Mouse (Mus musculus) activated CD4-positive, CD25-positive, alpha-beta regulatory T cell, adult 4 months (primary cell): ENCODE data around the gene Enpp4. TPM values are rescaled to one million over a fixed set of nuclear protein-coding genes. Genes with fewer than 3 reads are reported as not detected.

Source experiments
- ATAC-seq: one replicate; pipeline ENCODE4 v1.8.0; 2017
- polyA plus RNA-seq, 2 experiments: library from polyadenylated mRNA; unstranded; fragments of 100-300 nt; shearing (Covaris generic); gene quantifications; one replicate each; pipeline ENCODE4 v1.2.1; 2017

Gene Enpp4
- 1 to 10 TPM; 3.6 to 4.2 TPM for polyA plus RNA-seq

DNA sequence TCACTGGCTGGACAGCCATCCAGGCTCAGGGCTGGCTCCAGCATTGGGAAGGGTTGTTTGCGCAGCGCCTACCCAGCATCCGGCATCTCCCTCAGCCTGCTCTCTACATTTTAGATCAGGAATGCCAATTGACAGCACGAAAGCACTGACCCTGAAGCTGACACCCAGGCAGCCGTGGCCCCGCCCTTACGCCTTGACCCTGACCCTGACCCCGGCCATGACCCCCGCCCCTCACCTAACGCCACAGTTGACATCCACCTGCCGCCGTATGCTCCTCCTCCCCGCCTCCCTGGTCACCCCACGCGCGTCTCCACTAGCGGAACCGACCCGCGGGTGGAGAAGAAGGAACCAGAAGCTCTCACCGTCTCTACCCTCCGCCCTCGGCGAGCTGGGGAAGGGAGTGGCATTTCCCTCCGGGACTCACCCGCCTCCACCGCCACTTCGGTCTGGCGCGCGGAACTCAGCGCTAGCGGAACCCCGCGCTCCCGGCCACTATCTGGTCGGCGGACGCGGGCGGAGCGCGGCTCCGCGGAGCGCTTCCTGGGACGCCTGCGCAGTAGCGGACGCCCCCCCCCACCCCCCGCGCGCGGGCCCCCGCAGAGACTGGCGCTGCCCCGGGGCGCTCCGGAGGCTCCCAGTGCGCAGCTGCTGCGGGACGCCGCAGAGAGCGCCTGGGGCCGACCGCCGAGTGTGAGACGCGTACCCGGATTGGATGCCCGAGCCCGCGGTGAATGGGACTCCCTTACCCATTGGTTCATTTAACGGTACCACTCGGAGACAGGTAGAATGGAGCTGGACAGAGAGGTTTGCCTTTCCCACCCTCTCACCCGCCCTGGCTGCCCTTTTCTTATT, at the start of gene Enpp4:
Gene Enpp4, minus strand, starts transcription at position 523 of the 852 bp plus-strand sequence.
- ATAC-seq, result peak; percentile 95

DNA sequence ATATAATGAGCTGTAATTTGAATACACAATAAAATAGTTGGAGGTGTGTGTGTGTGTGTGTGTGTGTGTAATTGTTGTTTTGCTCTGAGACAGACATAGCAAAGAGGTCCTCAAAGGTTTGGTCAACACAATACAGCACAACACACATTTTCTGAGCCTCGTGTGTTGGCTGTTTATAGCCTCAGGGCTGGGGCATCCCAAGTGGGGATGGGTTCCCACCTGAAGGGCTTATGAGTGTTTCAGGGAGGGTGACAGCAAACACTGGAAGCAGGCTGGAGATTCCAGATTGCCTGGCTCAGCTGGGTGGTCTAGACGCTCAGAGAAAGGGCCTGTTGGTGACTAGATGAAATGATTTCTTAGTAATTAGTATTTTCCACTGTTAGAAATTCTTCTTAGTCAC, 49.6 kb upstream of the Enpp4 start:
- ATAC-seq, result no peak

DNA sequence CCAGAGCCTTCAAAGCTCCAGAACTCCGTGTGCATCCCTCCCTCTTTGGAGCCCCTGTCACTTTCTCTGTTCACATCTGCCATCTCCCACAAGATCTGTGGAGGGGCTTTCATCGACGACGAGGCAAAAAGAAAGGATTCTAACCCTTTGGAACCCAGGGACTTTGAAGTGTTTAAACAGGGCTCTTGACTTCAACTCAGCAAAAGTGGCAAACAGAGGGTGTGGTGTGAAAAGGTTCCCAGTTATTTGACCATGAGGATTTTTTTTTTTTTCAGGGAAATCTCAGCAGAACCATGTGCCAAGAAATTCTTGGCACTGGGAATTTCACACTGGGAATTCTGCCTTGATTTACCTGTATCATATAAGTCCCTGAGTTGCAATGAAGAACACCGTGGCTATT, 48.3 kb upstream of the Enpp4 start:
- no peak for ATAC-seq

DNA sequence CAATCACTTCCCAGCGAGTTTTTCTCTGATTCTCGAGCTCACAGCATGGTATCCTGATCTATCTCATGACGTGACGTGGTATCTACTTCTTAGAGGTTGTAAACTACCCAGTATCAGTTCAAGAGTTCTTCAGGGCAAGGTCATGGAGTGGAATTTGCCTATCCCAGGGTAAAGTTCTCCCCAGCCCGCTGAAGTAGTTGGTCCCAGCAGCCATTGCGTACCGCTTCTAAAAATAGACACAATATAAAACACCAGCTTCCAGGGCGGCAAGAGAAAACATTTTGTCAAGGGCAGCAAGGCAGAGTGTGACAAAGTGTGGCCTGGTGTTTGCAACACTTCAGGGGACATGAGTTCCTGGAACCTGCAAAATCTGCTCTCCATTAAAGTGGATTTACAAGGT, 46.3 kb upstream of the Enpp4 start:
- ATAC-seq, result no peak

DNA sequence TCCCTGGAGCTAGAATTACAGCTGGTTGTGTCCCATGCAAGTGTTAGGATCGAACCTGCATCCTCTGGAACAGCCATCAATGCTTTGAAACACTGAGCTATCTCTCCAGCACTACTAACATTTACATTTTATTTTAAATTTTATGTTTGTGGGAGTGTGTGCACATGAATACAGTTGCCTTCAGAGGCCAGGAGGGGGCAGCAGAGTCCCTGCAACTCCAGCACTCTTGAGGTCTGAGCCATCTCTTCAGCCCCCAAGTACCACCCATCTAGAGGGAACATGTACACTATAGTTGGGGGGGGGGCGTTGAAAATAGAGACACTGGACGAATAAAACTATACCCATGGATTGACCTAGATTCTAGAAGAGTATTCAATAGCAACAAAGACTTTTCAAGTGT, 45.5 kb upstream of the Enpp4 start:
- ATAC-seq, result no peak

DNA sequence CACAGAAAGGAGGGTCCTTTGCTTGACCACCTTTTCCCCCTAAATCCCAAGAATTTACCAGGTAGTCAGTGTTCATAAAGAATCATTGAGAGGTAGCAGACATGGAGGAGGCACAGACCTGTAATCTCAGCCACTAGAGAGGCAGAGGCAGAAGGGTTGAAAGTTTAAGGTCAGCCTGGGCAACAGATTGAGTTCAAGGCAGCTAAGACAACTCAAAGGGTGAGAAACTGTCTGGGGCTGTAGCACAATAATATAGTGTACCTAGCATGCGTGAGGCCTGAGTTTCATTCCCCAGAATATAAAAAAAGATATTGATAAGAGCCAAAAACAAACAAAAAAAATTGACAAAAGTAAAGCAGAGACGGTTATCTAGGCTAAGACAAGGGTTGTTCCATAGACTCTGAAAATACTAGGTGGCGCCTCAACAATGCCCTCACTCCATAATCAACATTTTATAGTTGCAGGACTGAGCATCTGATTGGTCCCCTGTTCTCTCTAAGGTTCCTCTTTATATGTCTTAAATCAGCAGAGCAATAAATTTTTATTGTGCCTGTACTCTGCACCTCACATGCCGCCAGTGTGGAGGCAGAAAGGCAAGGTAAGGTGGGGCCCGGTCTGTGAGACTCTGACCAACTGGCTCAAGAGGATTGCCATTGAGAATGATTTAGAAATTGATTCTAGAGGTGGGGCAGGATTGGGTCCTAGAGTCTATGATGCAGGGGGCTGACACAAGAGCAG, 42.7 kb upstream of the Enpp4 start:
- ATAC-seq, result no peak

DNA sequence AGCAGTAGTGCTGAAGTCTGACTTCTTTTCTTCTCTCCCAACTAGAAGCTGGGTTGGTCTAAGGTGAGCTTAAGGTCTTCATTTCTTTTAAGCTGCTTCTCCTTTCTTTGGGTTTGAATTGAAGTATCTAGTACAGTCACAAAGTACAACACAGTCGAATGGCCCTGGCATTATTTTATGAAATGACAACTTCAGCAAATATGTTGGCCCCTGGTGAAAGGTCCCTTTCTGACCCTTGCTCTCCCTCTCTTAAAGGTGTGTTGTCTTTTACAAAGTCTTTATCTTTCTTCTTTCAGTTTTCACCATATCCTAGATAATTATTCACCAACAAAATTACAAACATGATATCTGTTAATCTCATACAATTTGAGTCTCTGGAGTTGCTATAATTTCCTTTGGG, 40.2 kb upstream of the Enpp4 start:
- no peak for ATAC-seq

DNA sequence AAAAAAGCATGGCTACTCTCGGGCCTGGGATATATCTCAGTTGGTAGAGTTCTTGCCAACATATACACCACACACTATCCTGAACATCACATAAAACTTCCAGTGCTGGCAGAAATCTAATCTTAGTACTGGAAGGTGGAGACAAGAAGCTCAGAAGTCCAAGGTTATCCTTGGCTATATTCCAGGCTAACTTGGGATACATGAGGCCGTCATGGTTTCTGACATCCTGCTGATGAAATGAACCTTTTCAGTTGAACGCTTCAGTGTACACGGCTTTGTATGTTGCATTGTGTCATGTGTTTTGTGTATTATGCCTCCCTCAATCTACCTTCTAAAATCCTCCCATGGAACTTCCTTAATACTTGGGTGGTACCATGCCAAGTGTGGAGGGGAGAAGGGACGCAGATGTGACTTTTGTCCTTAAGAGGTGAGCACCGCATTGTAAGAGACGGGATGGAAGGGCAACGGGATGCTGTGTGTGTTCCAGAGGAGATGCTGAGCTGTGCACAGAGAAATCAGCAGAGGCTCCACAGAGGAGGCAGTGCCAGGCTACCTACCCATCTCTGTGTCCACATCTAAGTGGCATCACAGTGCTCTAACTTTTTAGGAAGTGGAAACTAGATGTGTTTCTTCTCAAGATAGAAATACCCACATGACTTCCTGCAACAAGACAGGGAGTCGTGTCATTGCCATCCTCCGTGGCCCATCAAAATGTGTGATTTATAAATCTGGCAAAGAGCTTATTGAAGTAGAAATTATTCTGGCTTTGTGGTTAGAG, 31.4 kb upstream of the Enpp4 start:
- ATAC-seq, result no peak

DNA sequence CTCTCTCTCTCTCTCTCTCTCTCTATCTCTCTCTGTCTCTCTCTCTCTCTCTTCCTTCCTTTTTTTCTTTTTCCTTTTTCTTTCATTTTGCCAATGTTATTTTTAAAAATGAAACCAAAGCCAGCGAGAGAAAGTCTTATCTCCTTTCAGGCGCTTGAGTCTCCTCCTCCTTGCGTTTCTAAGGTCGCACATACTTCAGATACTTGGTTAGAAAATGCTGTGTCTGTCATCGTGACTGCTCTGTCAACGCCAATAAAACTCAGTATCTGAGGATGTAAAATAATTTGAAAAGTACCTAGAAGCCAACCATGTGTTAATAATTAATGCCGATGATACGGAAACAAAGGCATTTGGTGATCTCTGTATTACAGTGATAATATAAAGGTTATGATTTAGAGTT, 30.4 kb upstream of the Enpp4 start:
- no peak for ATAC-seq

DNA sequence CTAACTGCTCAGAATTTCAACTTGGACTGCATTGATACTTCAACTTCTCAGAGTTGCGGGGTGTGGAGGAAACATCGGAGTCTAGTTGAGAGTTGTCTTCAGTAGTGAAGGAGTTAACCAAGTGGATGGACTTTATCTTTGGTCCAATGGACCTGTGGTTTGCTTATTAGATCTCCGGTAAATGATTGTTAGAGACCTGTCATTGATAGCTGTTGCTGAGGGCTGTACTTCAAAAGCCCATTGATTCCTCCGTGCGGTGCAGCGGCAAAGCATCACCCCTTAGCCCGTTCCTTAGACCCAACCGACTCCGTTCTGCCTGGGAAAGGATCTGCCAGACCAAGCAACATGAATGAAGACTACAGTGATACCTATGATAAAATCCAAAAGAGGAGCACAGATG, 28.9 kb upstream of the Enpp4 start:
- no peak for ATAC-seq

DNA sequence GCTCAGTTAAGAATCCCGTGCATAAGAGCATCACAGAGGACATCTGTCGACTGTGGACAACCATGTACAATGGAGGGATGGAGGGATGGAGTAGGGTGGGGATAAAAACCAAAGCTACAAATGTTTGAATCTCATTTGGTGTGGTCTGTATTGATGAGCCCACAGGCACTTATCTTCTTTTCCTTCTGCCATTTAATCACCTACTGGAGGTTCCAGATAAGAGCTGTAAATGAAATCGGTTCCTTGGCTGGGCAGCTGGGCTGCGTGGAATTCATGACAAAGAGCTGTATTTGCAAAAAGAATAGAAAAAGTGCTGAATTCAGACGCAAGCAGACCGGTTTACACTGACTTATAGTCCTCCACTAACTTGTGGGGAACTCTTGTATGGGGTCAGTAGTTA, 28.5 kb upstream of the Enpp4 start:
- ATAC-seq, result no peak

DNA sequence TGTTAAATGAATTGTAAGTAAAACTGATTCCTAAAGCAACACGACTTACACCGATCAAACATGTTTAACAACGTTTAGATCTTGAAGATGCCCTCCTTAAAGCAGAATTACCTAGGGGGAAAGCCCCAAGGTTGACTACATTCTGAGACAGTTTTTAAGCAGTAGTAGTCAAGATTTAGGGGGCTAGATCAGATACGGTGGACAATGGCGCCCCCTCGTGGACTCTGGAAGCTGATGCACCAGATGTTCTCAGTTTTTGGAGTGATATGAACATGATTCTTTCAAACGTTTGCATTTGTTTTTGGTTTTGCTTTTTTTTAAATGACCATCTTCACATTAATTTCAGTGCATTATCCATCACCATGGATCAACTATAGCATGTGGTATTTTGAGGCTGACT, 24.8 kb upstream of the Enpp4 start:
- peak; percentile 78 for ATAC-seq

DNA sequence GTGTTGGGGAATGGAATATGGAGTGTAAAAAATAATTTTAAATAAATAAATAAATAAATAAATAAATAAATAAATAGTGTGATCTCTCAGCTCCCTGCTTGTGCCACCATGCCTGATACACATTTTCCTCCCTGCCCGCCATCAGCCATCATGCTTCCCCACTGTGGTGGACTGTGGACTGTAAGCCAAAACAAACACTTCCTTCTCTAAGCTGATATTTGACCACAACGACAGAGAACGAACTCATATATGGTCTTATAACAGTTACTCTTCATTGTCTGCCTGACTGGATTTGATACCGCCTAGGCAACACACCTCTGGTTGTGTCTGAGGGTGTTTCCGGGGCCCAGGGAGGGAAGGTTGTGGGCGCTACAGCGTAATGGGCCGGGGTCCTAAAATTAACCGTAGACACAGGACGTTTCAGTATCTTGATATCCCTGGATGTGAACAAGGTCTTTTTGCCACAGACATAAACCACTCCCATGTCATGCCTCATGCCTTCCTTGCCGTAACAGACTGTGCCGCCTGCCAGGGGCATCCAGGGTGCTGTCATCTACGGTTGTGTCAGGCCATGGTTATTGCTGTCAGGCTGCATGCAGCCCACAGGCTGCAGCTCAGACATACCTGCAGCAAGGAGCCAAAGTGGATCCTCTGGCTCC, 23.6 kb upstream of the Enpp4 start:
- ATAC-seq, result no peak

DNA sequence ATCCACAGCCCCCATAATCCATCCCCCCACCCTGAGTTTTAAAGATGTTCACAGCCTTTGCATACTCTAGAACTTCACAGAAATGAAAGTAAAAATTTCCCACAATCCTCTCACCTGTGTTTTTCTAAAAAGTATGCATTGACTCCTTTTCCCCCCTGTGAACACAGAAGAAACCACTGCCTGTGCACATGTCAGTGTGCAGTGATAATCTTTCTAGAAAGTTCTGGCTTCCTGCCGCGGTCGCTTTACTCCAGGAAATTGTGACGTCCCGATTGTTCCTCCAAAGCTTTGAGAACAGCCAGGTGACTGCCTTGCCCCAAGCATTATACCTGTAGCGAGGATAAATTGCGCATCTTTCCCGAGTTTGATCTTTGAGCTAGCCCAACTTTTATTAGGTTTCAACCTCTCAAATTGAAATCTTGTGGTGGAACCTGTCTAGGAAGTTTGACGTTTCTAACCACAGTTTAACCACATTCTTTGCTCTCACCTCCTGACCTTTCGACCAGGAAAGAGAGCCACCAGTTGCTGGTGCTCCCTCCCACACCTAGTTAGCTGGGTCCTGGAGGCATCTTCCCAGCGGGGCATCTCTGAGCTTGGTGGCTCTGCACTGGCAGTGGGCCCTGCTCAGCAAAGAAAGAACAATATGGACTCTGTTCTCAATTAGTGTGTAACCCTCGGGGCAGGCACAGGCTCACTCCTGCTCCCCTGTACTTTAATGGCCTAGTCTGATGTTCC, 15.9 kb upstream of the Enpp4 start:
- peak; percentile 77 for ATAC-seq

DNA sequence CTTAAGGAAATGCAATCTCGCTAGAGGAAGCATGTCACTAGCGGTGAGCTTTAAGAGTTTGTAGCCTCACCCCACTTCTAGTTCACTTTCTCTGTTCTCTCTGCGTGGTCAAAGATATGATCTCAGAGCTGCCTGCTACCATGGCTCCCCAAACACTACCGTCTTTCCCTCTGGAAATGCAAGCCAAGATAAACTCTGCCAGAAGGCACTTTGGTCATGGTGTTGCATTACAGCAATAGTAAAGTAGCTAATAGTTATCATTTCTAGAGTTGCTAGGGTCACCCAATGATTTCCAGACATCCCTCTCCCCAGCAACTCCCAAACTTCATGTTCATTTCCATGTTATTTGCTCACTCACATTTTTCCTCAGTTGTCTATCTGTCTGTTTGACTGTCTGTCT, 12.6 kb upstream of the Enpp4 start:
- no peak for ATAC-seq

DNA sequence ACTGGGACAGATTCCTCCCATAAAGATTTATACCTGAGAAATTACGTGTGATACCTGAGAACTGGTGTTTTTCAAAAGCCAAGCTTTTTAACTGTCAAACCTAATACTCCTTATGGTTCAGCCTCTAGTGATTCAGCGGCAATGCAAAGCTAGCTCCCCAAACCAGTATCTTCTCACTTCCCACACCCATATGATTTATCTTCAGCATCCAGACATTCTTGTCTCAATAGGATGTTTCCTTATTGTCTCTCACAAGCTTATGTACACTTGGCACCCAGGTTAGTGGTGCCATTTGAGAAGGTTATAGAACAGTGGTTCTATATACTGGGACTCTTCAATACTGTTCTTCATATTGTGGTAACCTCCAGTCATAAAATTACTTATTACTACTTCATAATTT, 12.1 kb upstream of the Enpp4 start:
- ATAC-seq, result no peak

DNA sequence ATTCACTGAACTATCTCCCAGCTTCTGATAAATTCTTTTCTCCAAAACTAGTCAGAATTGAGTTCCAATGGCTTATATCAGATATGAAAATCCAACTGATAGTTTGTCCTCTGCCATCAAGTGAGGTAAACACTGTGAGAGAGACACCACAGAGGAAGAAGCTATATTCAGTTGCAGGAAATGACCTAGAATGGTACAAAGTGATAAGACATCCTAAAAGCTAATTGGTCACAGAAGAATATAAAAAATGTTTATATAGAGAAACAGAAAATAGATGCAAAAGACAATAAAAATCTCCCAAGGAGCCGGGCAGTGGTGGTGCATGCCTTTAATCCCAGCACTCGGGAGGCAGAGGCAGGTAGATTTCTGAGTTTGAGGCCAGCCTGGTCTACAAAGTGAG, 11.0 kb upstream of the Enpp4 start:
- ATAC-seq, result no peak

DNA sequence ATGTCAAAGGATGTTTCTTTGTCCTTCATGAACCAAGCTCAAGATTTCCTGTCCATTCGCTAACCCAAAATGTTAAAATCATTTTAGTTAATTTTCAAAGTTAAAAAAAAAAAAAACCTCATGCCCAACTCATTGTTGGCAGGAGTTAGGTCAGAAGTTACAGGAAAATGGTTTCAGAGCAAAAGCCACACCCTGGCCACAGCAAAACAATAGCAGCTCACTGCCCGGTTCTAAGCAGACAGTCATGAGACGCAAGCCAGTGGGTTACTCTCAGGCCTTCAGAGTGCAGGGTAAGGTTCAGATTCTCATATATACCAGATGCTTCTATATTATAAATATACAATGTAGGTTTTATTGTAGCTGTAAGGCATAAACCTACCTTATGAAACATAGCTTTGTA, 2.7 kb upstream of the Enpp4 start:
- ATAC-seq, result no peak

DNA sequence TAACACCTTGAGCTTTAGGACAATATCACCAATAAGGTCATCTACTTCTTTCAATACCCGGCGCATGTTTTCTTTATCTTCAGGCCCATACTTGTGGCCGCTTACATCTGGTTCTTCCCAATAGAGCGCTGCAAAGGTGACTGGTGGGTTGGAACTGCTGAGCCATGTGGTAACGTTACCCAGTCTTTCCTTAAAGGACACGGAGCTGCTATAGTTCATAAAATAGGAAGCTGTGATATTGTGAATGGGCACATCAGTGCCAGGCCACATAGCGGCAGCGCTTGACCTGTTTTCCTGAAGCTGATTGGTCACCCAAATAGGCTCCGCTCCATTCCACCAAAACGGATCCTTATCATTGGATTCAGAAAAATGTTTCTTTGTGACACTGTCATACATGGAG, 3.6 kb downstream of the Enpp4 start:
- ATAC-seq, result no peak

DNA sequence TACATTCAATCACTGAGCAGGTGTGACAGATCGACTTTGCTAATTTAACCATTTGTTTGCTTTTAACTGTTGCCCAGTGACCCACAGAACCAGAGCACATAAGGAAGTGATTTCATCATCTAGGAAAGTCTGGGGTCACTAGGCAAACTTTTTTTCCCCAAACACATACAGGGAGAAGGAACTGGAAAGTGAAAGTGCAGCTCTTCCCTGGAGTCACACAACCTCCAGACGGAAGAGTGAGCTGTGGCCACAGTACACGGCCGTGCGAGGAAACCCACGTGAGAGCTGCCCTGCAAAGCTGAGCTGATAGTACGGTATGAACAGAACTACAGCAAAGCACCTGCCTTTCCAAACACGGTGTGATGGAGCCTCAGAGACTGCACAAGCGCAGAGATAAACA, 4.7 kb downstream of the Enpp4 start:
- no peak for ATAC-seq

DNA sequence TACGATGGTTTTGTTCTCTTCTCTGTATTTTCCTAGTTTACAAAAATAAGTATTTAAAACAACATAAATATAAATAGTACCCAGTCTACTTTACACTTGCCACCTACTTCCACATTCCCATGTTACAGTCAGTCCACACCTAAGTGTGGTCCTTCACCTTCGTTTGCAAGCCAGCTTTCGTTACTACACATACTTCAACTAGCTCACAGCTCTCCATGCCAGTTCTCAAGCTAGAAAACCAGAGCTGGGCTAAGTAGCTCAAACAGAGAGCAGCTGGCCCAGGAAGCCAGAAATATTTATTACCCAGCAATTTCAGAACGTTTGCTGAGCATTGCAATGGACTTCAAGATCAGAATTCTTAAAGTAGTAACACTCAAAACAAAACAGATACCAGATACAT, 5.1 kb downstream of the Enpp4 start:
- no peak for ATAC-seq

DNA sequence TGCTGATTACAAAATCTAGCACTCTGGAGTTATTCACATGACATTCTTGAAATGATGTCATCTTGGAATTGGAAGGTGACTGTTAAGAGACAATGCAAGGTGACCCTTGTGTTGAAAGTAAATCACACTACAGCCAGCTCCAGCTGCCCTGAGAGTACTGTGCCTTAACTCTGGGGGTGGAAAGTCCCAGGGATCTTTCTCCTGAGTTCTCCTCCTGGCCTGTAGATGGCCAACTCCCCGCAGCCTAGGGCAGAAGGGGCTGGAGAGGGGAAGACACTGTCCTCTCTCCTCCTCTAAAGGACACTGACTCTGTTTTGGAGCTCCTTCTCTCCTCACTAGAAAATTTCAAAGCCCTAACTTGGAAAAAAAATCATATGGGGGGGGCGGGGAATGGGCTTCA, 14.1 kb downstream of the Enpp4 start:
- ATAC-seq, result no peak
